Mouse (Mus musculus) cortical plate, adult 2 months (tissue): ENCODE results near the gene Esr1. TPM values are rescaled to one million over a fixed set of nuclear protein-coding genes. Genes with fewer than 3 reads are reported as not detected.
A peak's percentile ranks its signal among the peaks of the same experiment; 100 is the strongest.
"Not testable (repeated sequence)": the region's sequence is repeated elsewhere in the genome, so short reads cannot be mapped to it uniquely, and the experiment has no call there.

Experiments used
- H3K27ac ChIP-seq: fragments of 200-500 bp; 2 replicates; pipeline ENCODE4 v1.5.1; 2012; ENCODE audit warnings: low read length, control low read depth, inconsistent platforms; ENCODE audit not compliant: insufficient read depth
- H3K4me1 ChIP-seq: fragments of 200-500 bp; 2 replicates; pipeline ENCODE4 v1.6.1; 2011; ENCODE audit warnings: low read length; ENCODE audit not compliant: control insufficient read depth, insufficient read depth
- H3K4me3 ChIP-seq: fragments of 200-500 bp; 2 replicates; pipeline ENCODE4 v1.5.1; 2011; ENCODE audit warnings: mild to moderate bottlenecking, low read length, control low read depth; ENCODE audit not compliant: insufficient read depth
- CTCF ChIP-seq: fragments of 200-500 bp; IDR thresholded peaks from 2 replicates; pipeline ENCODE4 v1.5.1; 2011; ENCODE audit warnings: mild to moderate bottlenecking, control low read depth, low read length; ENCODE audit not compliant: insufficient read depth; ENCODE audit errors: extremely low read depth
- POLR2A ChIP-seq: fragments of 200-500 bp; IDR thresholded peaks from 2 replicates; pipeline ENCODE4 v1.6.1; 2011; ENCODE audit warnings: mild to moderate bottlenecking, low read length, control low read depth; ENCODE audit not compliant: insufficient read depth; ENCODE audit errors: extremely low read depth
- polyA plus RNA-seq: library from polyadenylated mRNA; depleted of rRNA; stranded (reverse); fragments of >200 nt; gene quantifications from 2 replicates; pipeline ENCODE4 v1.2.3, GENCODE M21; 2012

Gene Esr1
- polyA plus RNA-seq, 1 experiment: 0.65 TPM

GRCm38 (mm10) chr10:4674983-4675592 is 63.7 kb downstream of the Esr1 start:
- not testable (repeated sequence) for H3K4me1 ChIP-seq, H3K27ac ChIP-seq
- H3K4me3 ChIP-seq: peak overlapping the region; percentile 20; the same call in 1 of the 2 replicates
- 0 out of 2 replicates have a peak, but pooled peaks have one; percentile 6 for TF ChIP-seq CTCF

GRCm38 (mm10) chr10:4683106-4683505 is 71.7 kb downstream of the Esr1 start:
- H3K4me3 ChIP-seq: no peak overlapping the region
- TF ChIP-seq CTCF (no peak), POLR2A (no peak)
- no peak overlapping the region for H3K27ac ChIP-seq
- H3K4me1 ChIP-seq: peaks cover 1% of the 10 kb centered on the region; the same call in 1 of the 2 replicates

DNA sequence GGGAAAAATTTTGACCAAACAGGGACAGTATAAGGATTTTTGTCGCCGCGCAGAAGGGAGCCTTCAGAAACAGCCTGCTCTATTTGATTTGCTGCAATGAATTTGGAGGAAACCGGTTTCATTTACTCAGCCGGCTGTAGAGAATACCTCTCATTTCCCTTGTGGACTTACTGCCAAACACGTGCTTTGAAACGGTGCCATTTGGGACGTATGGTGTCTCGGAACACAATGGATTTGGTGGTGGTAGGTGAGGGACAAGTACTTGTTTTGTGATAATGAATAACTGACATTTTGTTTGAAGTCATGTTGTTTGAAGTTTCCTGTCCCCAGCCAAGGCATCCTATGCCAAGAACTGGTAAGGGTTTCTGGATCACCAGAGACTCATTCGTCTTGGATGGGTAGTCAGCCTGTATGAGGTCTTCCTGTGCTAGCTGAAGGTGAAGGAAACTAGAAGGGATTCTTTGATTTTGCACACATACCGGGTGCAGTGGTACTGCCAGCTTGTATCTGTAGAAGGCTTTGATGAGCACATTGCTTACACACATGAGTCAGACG is 72.4 kb downstream of the Esr1 start:
- Histone ChIP-seq H3K27ac (no peak overlapping the region), H3K4me3 (no peak overlapping the region), H3K4me1 (peaks cover 1% of the 10 kb centered on the region; the same call in 1 of the 2 replicates)
- TF ChIP-seq CTCF (no peak), POLR2A (no peak)

DNA sequence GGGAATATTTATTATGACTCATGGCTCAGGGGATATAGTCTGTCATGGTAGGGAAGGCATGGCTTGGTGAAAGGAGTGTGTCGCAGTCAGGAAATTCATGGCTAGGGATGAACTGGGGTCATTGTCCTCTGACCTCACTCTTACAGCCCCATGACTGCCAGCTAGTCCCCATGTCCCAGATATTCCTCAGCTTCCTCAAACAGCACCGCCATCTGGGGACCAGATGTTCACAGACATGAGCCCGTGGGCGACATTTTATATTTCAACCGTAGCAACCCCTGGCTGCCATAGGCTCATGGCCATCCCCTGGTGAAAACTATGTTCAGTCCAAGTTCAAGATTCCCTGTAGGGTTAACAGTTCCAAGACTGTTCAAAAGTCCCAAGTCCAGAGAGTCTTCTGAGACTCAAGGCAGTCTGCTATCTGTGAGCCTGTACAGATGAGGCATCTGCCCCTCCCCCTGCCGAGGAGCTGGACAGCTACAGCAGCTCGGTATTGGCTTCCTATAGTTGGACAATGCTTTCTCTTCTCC is 83.0 kb downstream of the Esr1 start:
- no peaks in the 10 kb centered on the region for H3K4me1 ChIP-seq
- no peak overlapping the region for H3K27ac ChIP-seq
- H3K4me3 ChIP-seq: no peak overlapping the region
- no peak for TF ChIP-seq POLR2A
- TF ChIP-seq CTCF: no peak

DNA sequence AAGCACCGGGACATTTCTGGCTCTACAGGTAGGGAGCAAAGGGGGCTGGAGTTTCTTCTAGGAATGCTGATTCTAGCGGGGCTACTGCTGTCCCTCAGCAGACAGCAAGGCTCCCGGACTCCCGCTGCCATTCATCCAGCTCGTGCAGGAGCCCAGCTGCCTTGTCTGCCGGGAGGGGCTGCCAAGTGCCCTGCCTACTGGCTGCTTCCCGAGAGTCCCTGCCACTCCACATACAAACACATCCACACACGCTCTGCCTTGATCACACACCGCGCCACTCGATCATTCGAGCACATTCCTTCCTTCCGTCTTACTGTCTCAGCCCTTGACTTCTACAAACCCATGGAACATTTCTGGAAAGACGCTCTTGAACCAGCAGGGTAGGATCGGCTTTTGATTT is 98.5 kb downstream of the Esr1 start:
- peak overlapping the region; percentile 45 for H3K4me3 ChIP-seq
- H3K27ac ChIP-seq: no peak overlapping the region
- H3K4me1 ChIP-seq: no peaks in the 10 kb centered on the region
- TF ChIP-seq CTCF: no peak
- TF ChIP-seq POLR2A: no peak

DNA sequence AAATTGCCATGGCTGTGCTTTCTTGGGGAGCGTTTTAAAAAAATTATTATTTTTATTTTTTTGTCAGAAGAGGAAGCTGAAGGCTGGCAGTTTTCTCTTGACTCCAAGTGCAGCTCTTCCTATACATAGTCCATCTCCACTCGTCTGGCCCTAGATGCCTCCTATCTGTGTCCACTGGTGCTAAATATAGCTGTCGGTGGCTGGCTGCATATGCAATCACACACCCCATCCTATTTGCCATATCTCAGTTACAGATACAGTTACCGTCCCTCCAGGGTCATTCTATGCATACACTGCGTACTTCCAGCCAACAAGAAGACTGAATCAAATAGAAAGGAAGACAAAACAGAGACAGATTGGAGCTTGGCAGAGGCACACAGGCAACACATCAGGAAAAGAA is 100.0 kb downstream of the Esr1 start:
- no peak overlapping the region for H3K27ac ChIP-seq
- H3K4me1 ChIP-seq: no peaks in the 10 kb centered on the region
- TF ChIP-seq CTCF (no peak), POLR2A (no peak)
- no peak overlapping the region for H3K4me3 ChIP-seq

GRCm38 (mm10) chr10:4712061-4712908 is 100.9 kb downstream of the Esr1 start:
- H3K27ac ChIP-seq: no peak overlapping the region
- TF ChIP-seq CTCF: no peak
- TF ChIP-seq POLR2A: no peak
- H3K4me1 ChIP-seq: no peaks in the 10 kb centered on the region
- H3K4me3 ChIP-seq: peak overlapping the region; percentile 43

DNA sequence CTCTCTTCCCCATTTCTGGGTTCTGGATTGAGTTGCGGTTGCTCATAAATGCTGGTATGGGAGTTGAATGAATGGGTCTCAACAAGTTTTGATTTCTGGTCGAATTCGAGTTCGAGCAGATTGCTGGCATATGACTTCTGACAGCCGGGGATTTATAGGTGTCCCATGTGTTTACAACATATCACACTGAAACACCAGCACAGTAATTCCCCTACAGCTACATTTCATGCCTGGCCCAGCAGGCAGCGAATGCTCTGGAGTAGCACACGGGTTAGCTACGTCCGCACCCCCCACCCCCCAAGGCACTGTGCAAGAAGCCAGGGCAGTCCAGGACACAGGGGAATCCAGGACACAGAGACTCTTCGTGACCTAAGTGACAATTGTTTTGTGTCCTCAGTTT is 102.0 kb downstream of the Esr1 start:
- TF ChIP-seq POLR2A (no peak), CTCF (no peak)
- Histone ChIP-seq H3K4me1 (no peaks in the 10 kb centered on the region), H3K4me3 (no peak overlapping the region), H3K27ac (no peak overlapping the region)

DNA sequence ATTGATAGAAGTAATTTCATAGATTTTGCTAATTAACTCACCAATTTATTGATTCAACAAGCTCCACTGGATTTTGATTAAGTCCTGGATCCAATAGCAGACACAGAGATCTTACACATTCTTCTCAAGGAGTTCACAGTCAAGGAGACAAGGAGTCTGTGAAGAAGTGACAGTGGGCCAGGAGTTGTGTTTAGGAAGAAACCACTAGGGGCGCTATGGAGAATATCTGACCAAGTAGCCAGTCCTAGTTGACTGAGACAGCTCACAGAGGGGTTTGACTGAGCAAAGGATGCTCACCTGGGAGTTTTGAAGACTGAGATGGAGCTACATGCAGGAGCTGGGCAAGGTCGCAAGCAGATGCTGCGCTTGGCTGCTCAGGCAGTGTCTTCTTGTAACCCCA is 113.5 kb downstream of the Esr1 start:
- Histone ChIP-seq H3K4me3 (no peak overlapping the region), H3K4me1 (no peaks in the 10 kb centered on the region), H3K27ac (no peak overlapping the region)
- TF ChIP-seq POLR2A (no peak), CTCF (no peak)
